Comparison of ENCODE assay signal across 15 mouse cellular contexts in the genomic region with DNA sequence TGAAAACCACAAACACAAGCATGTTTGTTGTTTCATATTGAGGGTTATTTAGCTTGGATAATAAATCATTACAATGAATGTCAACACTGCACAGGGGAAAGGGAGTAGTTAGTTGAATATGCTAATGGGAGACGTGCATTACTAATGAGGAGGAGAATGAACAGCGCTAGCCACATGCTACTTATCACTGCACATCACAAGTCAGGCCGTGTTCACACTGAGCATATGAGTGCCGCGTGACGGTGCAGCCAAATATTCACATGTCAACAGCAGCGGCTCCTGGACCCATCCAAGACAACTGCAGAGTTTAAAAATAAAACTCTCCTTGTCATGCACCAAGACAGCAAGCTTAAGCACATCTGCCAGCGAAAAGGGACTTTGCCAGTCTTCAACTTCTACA.
DNase-seq lines count a peak whose midpoint lies in the region; ATAC-seq lines count a peak whose summit lies in the region.
"Had no signal": no experiment of that assay in that cellular context is flagged by ENCODE, and none has a peak within 500 bp of the region (broad histone marks: within the 10 kb centered on the region; RNA-seq: fewer than 3 reads in every experiment).

No protein-coding gene starts in this region.

- no peaks in the 10 kb centered on the region for H3K36me3 ChIP-seq in hindbrain, embryonic 11.5 days (ENCODE audit: control insufficient read depth, insufficient read depth, low read length)
- H3K36me3 ChIP-seq in hindbrain, embryonic 10.5 days = no peaks in the 10 kb centered on the region
- H3K36me3 ChIP-seq: G1E had no signal

- peak; percentile 78 for ATAC-seq in hindbrain, embryonic 11.5 days (ENCODE audit: low FRiP score)

- H3K4me1 ChIP-seq in hindbrain, embryonic 11.5 days (replicated peaks; ENCODE audit: control insufficient read depth, insufficient read depth, low read length) = no peaks in the 10 kb centered on the region; the same call in 1 of the 2 replicates
- peaks cover 12% of the 10 kb centered on the region; the same call in 1 of the 2 replicates for H3K4me1 ChIP-seq in hindbrain, embryonic 10.5 days (replicated peaks)

- H3K9me3 ChIP-seq in hindbrain, embryonic 11.5 days (ENCODE audit: control insufficient read depth, low read length) = no peaks in the 10 kb centered on the region
- H3K9me3 ChIP-seq in hindbrain, embryonic 10.5 days = no peaks in the 10 kb centered on the region

- H3K27ac ChIP-seq in hindbrain, embryonic 11.5 days (ENCODE audit: low read depth, low read length) = no peak overlapping the region
- no peak overlapping the region for H3K27ac ChIP-seq in hindbrain, embryonic 10.5 days
- H3K27ac ChIP-seq: layer of hippocampus, adult 2 months had no signal

- no peak overlapping the region for H3K4me3 ChIP-seq in hindbrain, embryonic 11.5 days (ENCODE audit: low read depth, low read length)
- H3K4me3 ChIP-seq in hindbrain, embryonic 10.5 days = no peak overlapping the region
- H3K4me3 ChIP-seq: layer of hippocampus, adult 2 months had no signal

- no peak overlapping the region for H3K4me2 ChIP-seq in hindbrain, embryonic 11.5 days (replicated peaks; ENCODE audit: low read depth, low read length)

- no peak for DNase-seq in hindbrain, embryonic 11.5 days (ENCODE audit: low spot score)
- no peak for DNase-seq in hindbrain, embryonic 10.5 days (ENCODE audit: low spot score)
- peak; percentile 45 for DNase-seq in retina, postnatal 1 day
- DNase-seq in retina, embryonic 14.5 days (ENCODE audit: low spot score) = no peak
- DNase-seq in heart, postnatal 4 days = peak; percentile 23
- no peak for DNase-seq in urinary bladder, adult 18-20 months (ENCODE audit: low spot score in 2 of 2)
- DNase-seq in kidney, adult 18-20 months = no peak
- DNase-seq in embryo, embryonic 9.5 days (ENCODE audit: extremely low spot score) = no peak
- DNase-seq: adrenal gland, postnatal 25 days; cerebellum, adult 11 months; liver; right cerebral cortex, postnatal 14 days; thymus, postnatal 36 days had no signal

- 76% methylated on average over 8 of the region's 8 CpGs for WGBS in hindbrain, embryonic 11.5 days
- WGBS in hindbrain, embryonic 10.5 days = 82% methylated on average over 8 of the region's 8 CpGs

- H3K27me3 ChIP-seq in hindbrain, embryonic 11.5 days (ENCODE audit: control insufficient read depth, insufficient read depth, low read length) = no peaks in the 10 kb centered on the region
- H3K27me3 ChIP-seq in hindbrain, embryonic 10.5 days (ENCODE audit: insufficient read depth, poor library complexity, severe bottlenecking) = no peaks in the 10 kb centered on the region

- H3K9ac ChIP-seq in hindbrain, embryonic 11.5 days (ENCODE audit: low read depth, low read length) = no peak overlapping the region

Comparison
In these comparisons a context has a peak if more than half of its experiments do, and no peak if none do; other contexts are left out.
1. DNase-seq: peak in retina, postnatal 1 day (single experiment) and heart, postnatal 4 days (single experiment); none in hindbrain, embryonic 11.5 days (single experiment), hindbrain, embryonic 10.5 days (single experiment), retina, embryonic 14.5 days (single experiment), urinary bladder, adult 18-20 months (0 of 2), kidney, adult 18-20 months (single experiment) and embryo, embryonic 9.5 days (single experiment).